Mouse (Mus musculus): Measurements from ENCODE around the gene Ptprb. TPM values are rescaled to one million over a fixed set of nuclear protein-coding genes. Genes with fewer than 3 reads are reported as not detected.

The Ptprb gene
- polyA plus RNA-seq, 2 experiments from 2014 or later: 0.12 TPM; not detected in 1

DNA sequence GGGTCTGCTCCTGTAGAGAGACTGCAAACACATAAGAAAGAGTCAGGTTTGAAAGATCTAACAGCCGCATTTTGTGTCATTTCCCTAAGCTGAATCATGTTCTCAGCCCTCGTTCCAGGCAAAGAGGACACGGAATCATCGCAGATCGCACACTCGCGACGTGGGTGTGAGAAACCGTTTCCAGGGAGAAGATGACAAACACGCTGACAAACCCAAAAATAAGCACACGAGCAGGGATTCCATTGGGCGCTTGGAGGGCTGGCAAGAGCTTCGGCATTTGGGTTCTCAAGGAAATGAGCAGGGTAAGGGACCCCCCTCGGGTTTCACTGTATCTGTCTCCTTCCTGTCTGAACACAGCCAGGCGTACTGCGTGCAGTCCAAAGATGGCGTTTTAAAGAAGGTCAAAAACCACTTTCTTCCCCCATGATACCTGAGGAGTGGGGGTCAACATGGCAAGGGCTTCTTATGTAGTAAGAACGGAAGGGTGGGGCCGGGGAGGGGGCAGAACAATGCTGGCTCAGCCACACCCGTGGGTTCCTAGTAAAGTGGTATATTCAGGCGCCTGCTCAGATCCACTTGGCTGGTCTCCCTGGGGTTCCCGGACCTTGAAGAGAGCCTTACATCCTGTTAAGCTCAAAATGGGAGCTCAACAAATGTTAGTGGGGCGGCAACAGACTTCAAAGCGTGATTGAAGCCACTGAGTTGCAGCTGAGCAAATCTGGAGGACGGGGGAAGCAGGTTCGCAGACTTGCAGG, 152.9 kb downstream of the Ptprb start:
- no peak for ATAC-seq

DNA sequence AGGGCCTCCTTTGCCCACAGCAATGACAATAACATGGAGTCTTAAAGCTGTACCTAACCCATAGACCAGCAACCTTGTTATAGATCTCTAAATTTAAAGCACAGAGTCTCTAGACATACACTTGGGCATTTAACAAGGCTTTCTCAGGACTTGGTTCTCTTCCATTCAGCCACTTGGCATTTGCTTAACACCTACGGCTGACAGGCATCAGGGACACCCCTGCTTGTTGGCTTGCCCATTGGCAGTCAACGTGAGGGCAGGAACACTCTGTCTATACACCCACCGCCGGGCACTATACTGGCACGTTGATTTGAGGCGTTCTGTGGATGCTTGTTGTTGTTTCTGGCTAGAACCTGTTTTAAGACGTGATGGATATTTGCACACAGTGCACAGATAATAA, 157.1 kb downstream of the Ptprb start:
- no peak for ATAC-seq

DNA sequence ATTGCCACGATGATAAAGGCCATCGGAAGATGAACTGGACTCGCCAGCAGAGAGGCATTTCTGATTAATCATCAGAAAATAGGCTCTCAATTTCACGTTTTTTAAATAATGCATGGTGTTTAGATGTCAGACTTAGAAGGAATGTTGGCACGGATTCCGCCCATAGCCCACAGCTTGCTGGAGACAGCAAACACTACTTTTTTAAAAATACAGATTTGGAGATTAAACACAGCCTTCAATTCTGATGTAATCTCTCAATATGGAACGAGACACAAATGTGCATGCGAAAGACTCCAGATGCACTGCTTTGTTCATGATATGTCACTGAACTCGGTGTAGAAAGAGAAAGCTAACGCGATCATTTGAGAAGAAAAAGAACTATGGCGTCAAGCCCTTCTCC, 160.1 kb downstream of the Ptprb start:
- ATAC-seq: no peak

Other genes starting within 250 kb of the Ptprb start
- gene 4933416C03Rik, start 161.6 kb upstream of the Ptprb start, polyA plus RNA-seq (2017; shearing (Covaris generic)): not detected
- 1 to 10 TPM; 1.0 to 2.1 TPM for gene Kcnmb4, start 198.4 kb downstream of the Ptprb start, polyA plus RNA-seq (2017; shearing (Covaris generic))